Mouse (Mus musculus) C2C12 (cell line): ENCODE data around the gene Bahcc1.

Source experiments
- CTCF ChIP-seq: IDR thresholded peaks from one replicate; pipeline ENCODE4 v1.5.1; 2011; ENCODE audit not compliant: control insufficient read depth, insufficient read depth, insufficient read length
- FOSL1 ChIP-seq: IDR thresholded peaks from one replicate; pipeline ENCODE4 v1.8.0; 2011; ENCODE audit warnings: mild to moderate bottlenecking, low read length; ENCODE audit not compliant: poor library complexity, insufficient read depth, severe bottlenecking
- MAX ChIP-seq: IDR thresholded peaks from one replicate; pipeline ENCODE4 v1.6.1; 2011; ENCODE audit warnings: mild to moderate bottlenecking, control low read depth
- USF1 ChIP-seq: IDR thresholded peaks from one replicate; pipeline ENCODE4 v1.6.1; 2011; ENCODE audit warnings: low read depth, mild to moderate bottlenecking, control low read depth, moderate library complexity

DNA sequence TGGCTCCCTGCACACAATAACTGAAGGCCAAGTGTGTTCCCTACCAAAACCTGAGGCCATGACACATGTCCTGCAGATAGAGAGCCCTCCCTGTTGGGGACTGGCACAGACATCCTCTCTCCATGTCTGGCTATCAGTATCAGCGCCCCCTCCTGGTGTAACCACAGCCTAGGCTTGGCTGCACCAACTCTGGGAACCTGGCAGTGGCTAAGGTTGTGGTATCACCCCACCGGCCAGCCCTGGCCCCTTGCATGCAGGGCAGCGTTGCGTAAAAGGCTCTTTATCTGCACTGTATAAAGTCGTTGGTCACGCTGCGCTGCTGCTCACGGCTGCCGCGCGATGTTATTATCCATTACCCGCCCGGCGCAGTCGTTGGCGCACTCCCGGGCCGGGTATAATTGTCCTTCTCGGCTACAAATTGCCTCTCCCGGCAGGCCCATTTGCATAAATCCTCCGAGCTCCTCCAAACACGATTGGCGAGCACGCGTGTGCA lies 47.6 kb downstream of the Bahcc1 start:
- TF ChIP-seq CTCF, result peak; percentile 54
- no peak for TF ChIP-seq MAX
- TF ChIP-seq FOSL1, result no peak
- no peak for TF ChIP-seq USF1
